Mouse (Mus musculus): Measurements from ENCODE around the gene Phf21b.
A peak's percentile ranks its signal among the peaks of the same experiment; 100 is the strongest.

Phf21b gene

GRCm38 (mm10) chr15:84856006-84856995 is at the start of gene Phf21b:
Gene Phf21b (minus strand): TSS chr15:84856049.
- DNase-seq (ENCODE audit: low spot score): peak; percentile 96

- peak; percentile 65 for DNase-seq (ENCODE audit: low spot score)
Measured at GRCm38 (mm10) chr15:84903843-84904385, 48.1 kb upstream of the Phf21b start.

- DNase-seq (ENCODE audit: low spot score): peak; percentile 47
Measured at GRCm38 (mm10) chr15:84898077-84898476, 42.2 kb upstream of the Phf21b start.

- DNase-seq (ENCODE audit: low spot score): no peak
Measured at GRCm38 (mm10) chr15:84896664-84897063, 40.8 kb upstream of the Phf21b start.

GRCm38 (mm10) chr15:84896216-84896615 is 40.4 kb upstream of the Phf21b start:
- peak; percentile 22 for DNase-seq (ENCODE audit: low spot score)

- DNase-seq (ENCODE audit: low spot score): peak; percentile 86
Measured at GRCm38 (mm10) chr15:84891658-84892057, 35.8 kb upstream of the Phf21b start.

- no peak for DNase-seq (ENCODE audit: low spot score)
Measured at GRCm38 (mm10) chr15:84891246-84891645, 35.4 kb upstream of the Phf21b start.

GRCm38 (mm10) chr15:84888066-84888465 is 32.2 kb upstream of the Phf21b start:
- DNase-seq (ENCODE audit: low spot score): peak; percentile 58

GRCm38 (mm10) chr15:84877029-84877815 is 21.4 kb upstream of the Phf21b start:
- DNase-seq (ENCODE audit: low spot score): no peak

GRCm38 (mm10) chr15:84873867-84874266 is 18.0 kb upstream of the Phf21b start:
- DNase-seq (ENCODE audit: low spot score): no peak

GRCm38 (mm10) chr15:84873079-84873478 is 17.2 kb upstream of the Phf21b start:
- DNase-seq (ENCODE audit: low spot score): no peak

GRCm38 (mm10) chr15:84871802-84872201 is 16.0 kb upstream of the Phf21b start:
- DNase-seq (ENCODE audit: low spot score): no peak

- no peak for DNase-seq (ENCODE audit: low spot score)
Measured at GRCm38 (mm10) chr15:84861911-84862310, 6.1 kb upstream of the Phf21b start.

GRCm38 (mm10) chr15:84857623-84858022 is 1.8 kb upstream of the Phf21b start:
- no peak for DNase-seq (ENCODE audit: low spot score)

- DNase-seq (ENCODE audit: low spot score): peak; percentile 71
Measured at GRCm38 (mm10) chr15:84854921-84855901, 638 bp downstream of the Phf21b start.

- DNase-seq (ENCODE audit: low spot score): peak; percentile 32
Measured at GRCm38 (mm10) chr15:84854171-84854811, 1.6 kb downstream of the Phf21b start.

GRCm38 (mm10) chr15:84853261-84854137 is 2.4 kb downstream of the Phf21b start:
- no peak for DNase-seq (ENCODE audit: low spot score)

- no peak for DNase-seq (ENCODE audit: low spot score)
Measured at GRCm38 (mm10) chr15:84852457-84853070, 3.3 kb downstream of the Phf21b start.

GRCm38 (mm10) chr15:84850321-84850720 is 5.5 kb downstream of the Phf21b start:
- DNase-seq (ENCODE audit: low spot score): no peak

All from MN1 (cell line).